Mouse (Mus musculus) WW6 (cell line): ENCODE results near the gene Rap1gap.

Source experiments
- DNase-seq: peaks from one replicate; pipeline ENCODE4 v3.0.0-alpha.2; 2013; ENCODE audit warnings: low read depth, low spot score

The Rap1gap gene

GRCm38 (mm10) chr4:137744433-137744918 lies 80.0 kb downstream of the Rap1gap start:
- DNase-seq, result no peak

GRCm38 (mm10) chr4:137747091-137747490 lies 82.6 kb downstream of the Rap1gap start:
- no peak for DNase-seq

DNA sequence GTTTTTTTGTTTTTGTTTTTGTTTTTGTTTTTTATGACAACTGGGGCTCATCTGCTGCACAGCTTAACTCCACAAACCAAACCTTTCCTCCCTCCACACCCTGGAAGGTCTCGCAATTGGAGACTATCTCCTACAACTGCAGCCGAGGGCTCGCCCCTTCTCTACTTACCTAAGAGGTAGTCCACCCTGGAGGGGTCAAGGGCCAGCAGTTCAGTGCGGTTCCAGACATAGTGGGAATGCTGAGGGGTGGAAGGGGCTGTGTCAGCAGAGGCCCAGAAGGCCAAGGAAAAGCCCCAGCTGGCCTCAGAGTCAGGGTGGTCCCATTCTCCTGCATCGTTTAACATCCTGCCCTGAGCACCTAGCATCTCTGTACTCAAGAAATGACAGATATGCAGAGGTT lies 83.1 kb downstream of the Rap1gap start:
- no peak for DNase-seq

DNA sequence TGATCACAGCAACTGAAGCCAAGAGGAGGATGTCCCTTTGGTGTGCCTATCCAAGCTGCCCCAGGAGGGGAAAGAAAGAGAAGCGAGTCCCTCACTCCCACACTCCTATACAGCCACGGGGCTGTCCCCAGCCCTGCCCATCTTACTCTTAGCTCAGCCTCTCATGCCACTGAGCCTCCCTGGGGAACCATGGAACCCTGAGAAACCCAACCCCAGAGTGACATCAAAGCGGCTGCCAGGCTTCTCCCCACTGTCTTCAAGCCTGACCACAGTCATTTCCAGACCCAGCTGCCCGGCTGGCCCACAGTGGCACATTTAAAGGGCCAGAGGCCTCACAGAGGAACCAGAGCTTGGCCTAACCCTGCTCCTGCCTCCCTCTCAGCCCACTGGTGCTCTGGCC lies 84.2 kb downstream of the Rap1gap start:
- DNase-seq, result no peak

DNA sequence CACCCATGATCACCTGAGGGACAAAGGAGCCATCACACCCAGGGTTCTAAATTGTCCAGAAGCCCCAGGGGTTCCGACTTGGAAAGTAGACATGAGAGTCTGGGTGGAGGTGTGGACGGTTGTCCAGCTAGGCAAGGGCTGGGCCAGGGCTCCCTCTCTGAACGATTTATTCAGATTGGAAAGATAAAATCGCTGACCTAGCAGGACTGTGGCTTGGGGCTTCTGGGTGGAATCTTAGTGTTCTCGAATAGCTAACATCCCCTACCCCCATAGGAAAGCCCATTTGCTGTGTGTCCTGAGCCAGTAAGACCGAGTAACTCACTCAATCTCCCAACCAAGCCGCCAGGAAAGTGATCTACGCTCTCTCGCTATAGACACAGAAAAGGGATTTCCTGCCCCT lies 85.2 kb downstream of the Rap1gap start:
- no peak for DNase-seq

GRCm38 (mm10) chr4:137750121-137750520 lies 85.6 kb downstream of the Rap1gap start:
- no peak for DNase-seq

- DNase-seq, result no peak
Measured at GRCm38 (mm10) chr4:137751310-137751709, 86.8 kb downstream of the Rap1gap start.

DNA sequence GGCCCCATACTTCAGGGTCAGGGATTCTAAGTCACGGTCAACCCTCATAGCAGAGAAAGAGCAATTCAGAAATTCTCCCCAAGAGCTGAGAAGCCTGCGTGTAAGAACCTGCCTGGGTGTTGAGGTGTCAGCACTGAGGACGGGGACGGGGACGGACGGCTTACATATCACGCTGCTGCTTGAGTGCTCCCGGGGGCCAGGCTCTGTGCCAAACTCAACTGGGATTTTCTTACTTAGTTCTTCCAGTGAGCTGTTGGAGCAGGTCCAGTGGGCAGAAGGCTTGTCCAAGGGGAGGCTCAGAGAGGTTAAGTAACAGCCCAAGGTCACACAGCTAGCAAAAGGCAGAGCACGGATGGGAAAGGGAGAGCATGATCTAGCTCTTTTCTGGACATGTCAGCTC lies 87.2 kb downstream of the Rap1gap start:
- DNase-seq, result no peak

DNA sequence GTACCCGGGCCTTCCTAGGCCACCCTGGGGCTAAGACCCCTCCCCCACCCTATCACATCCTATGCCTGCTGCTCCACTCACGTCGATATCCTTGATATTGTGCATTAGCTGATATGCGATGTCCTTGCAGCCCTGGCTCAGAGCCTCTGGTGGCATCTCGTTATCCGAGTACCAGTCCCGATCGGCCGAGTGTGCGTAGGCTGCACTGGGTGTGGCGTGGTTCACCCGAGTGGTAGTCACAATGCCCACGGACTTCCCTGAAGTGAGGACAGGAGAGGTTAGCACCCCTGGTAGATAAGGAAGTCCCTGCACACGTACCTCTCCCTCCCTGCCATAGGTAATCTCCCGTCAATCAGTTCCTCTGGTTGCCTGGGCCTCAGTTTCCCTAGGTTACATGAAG lies 87.9 kb downstream of the Rap1gap start:
- DNase-seq, result no peak

DNA sequence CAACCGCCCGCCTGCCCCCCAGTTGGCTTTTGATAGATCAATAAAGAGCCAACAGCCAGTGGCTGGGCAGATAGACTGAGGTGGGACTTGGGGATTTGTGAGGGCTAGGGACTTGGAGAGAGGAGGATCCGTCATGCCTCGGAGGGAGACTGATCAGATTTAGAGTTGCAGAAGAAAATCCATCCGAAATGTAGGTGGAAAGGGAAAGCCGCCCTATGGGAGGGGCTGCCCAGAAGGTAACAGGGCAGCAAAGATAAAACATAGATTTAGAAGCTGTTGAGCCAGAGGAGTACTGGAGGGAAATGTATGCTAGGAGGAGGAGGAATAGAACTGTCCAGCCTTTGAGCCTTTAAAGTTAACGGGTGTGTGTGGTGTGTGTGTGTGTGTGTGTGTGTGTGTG lies 88.7 kb downstream of the Rap1gap start:
- DNase-seq, result no peak

- DNase-seq, result no peak
Measured at GRCm38 (mm10) chr4:137754446-137754845, 89.9 kb downstream of the Rap1gap start.

- DNase-seq, result no peak
Measured at GRCm38 (mm10) chr4:137762886-137763285, 98.4 kb downstream of the Rap1gap start.

DNA sequence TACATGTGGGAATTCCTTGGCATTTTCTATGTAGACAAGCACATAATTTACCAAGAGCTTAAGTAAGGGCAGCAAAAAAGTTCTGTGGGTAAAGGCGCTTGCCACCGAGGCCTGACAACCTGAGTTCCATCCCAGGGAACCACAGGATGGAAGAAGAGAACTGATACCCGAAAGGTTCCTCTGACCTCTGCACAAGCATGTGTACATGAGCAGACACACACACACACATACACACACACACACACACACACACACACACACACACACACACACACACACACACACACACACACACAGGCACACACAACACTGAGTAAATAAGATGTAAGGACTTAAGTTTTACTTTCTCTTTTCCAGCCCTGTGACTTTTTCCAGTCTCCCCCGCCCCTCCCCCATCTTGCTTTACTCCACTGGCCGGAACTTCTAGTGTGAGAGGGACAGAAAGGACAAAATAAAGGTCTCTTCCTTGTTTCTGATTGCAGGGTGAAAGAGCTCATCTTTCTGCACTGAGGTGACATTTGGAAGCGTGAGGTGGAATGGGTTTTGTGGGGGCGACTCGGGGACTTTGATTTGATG lies 99.5 kb downstream of the Rap1gap start:
- DNase-seq, result no peak

DNA sequence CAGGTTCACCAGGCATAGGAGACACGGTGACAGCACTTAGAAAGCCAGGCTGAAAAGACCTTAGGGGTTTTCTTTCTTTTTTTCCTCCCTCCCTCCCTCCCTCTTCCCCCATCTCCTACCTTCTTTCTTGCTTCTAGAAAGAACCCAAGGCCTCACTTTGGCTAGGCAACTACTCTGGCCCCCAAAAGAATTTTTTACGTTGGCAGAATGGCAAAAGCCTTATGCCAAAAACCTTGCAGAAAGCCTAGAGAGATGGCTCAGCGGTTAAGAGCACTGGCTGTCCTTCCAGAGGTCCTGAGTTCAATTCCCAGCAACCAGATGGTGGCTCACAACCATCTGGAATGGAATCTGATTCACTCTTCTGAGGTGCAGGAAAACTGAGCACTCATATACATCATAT lies 100.1 kb downstream of the Rap1gap start:
- DNase-seq, result no peak

DNA sequence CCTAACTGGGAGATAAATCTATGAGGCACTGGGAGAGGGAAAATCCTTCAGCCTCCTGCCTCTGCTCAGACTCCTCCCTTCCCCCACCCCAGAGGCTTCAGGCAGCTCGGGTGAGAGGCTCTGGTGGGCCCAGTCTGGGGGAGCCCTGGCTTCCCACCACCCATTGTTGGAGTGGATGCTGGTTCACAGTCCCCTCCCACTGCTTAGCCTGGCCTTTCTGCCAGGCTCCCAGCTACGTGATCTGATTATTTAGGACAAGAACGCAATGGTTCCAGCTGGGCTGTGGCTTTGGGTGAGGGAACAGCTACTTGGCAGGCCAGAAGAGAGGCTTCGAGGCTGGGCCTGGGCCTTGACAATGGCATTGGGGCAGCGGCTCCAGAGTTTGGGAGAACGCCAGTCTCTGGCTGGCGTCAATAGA lies 101.0 kb downstream of the Rap1gap start:
- no peak for DNase-seq

DNA sequence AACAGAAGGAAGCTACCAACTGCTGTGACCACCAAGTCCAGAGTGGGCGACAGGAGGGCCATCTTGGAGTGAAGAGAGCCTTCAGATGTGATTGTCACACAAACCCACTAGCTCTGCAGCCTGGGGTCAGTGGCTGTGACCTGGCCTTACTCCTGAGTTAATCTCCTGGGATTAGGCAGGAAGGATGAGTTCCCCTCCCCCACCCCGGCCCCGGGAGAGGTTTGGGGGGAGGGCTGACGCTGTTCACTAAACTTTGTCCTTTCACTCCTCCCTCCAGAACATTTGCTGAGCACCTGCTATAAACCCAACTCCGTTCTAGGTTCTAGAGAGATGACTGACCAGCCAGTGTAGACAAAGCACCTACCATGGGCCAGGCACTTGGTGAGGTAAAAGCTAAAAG lies 101.8 kb downstream of the Rap1gap start:
- no peak for DNase-seq

- no peak for DNase-seq
Measured at GRCm38 (mm10) chr4:137768381-137768780, 103.9 kb downstream of the Rap1gap start.

- no peak for DNase-seq
Measured at GRCm38 (mm10) chr4:137768831-137769230, 104.3 kb downstream of the Rap1gap start.

DNA sequence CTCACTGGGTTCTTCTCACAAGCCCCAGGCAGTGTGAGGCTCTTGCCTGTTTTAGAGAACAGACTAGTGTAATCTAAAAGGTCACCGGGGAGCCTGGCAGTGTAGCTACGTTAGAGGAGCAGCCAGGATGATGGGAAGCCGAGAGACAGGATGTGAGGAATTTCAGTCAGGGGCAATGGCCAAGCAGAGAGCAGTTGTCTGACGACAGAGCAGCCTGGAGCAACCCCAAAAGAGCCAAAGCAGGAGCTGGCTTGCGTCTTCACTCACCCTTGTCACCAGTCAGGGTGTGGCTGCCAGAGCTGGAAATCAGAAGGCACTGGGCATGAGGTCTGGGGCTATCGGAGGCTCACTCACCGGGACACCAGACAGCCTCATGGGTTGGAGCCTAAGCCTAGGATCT lies 105.1 kb downstream of the Rap1gap start:
- no peak for DNase-seq

DNA sequence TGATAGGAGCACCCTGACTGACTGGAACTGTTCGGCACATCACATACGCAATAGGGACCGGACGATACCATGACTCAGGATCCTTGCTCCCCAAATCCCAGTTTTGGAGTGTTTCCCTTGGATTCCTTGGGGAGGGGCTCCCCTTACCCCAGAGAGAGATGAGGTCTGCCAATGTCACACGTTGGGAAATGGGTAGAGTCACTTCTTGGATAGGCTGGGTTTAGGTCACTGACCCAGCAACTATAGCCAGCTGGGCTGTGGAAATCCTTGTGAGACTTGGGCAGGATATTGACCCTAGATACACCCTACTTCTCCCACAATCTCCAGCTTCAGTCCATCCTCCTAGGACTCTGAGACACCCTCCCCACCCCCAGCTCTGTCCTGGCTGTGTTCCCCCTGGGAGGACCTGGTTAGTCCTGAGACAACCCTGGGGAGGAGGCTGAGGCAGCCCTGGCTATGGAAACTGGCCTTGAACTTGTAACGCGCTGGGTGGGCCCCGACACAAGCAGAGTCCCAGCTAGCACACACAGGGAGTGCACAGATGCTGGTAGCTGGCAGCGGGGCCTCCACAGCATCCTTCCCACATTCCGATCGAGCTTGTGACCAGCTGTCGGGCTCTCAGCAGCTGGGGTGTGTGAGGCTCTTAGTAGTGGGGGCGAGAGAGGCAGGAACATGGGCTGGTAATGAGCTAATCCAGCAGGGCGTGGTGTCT lies 106.5 kb downstream of the Rap1gap start:
- DNase-seq, result no peak

DNA sequence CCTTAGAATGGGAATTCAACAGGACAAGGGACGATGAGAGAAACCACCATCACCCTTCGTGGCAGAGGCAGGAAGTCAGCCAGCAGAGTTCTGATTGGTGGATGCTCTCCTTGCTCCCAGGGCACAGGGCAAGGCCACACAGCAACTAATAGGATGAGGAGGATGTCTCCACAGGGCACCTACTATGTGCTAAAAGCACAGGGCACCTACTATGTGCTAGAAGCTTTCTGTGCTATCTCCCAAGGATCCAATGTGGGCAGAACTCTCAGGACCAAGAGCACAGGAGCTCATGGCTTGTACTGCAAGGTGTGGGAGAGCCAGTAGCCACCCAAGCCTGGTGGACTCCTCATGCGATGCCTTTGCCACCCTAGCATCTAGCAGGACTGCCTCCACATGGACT lies 107.2 kb downstream of the Rap1gap start:
- DNase-seq, result no peak

DNA sequence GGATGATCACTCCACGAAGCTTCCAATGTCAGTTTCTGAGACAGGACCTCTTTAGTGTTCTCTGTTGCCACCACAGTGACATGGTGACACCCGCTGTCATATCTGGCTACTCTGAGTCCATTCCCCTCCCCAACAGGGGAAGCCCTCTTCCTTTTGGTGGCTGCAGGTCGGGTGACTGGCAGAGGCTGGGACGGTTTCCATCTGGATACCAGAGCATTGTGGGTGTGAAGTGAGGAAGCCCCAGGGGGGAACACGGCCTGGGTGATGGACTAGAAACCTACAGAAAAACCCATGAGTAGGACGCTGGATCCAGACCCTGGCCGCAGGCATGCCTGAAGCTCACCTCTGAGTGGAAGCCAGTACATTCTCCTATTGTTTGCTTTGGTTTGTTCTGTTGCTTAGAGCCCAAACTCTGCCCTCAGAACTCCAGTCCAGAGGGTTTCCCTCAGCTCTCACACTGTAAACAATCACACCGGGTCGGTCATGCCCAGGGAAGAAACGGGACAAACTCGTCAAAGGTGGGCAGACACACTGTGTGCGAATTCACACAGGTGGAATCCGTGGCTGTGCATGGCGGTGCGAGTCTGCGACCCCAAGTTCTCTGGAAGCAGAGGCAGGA lies 108.0 kb downstream of the Rap1gap start:
- DNase-seq, result no peak

- no peak for DNase-seq
Measured at GRCm38 (mm10) chr4:137773369-137773899, 108.9 kb downstream of the Rap1gap start.
